Mouse (Mus musculus): ENCODE data around the gene Olfr1291-ps1.

Olfr1291-ps1 gene

GRCm38 (mm10) chr2:111496880-111497279 lies at the start of gene Olfr1291-ps1:
Gene Olfr1291-ps1 (plus strand): TSS chr2:111497180.
- no peak for DNase-seq

GRCm38 (mm10) chr2:111448842-111449241 lies 48.1 kb upstream of the Olfr1291-ps1 start, which contains the start of gene Olfr1287:
Gene Olfr1287 (plus strand): TSS chr2:111449142.
- DNase-seq: no peak

GRCm38 (mm10) chr2:111473801-111474200 lies 23.2 kb upstream of the Olfr1291-ps1 start, which contains the start of gene Olfr1288:
Gene Olfr1288 (plus strand): TSS chr2:111474101.
- DNase-seq: no peak

GRCm38 (mm10) chr2:111480519-111480918 lies 16.5 kb upstream of the Olfr1291-ps1 start, which contains the start of gene Olfr1289:
Gene Olfr1289 (plus strand): TSS chr2:111480819.
- no peak for DNase-seq

GRCm38 (mm10) chr2:111493729-111494128 lies 3.3 kb upstream of the Olfr1291-ps1 start, which contains the start of gene Olfr1290:
Gene Olfr1290 (minus strand): TSS chr2:111493829.
- no peak for DNase-seq

GRCm38 (mm10) chr2:111517451-111517850 lies 20.5 kb downstream of the Olfr1291-ps1 start:
- DNase-seq: no peak

- DNase-seq: no peak
Observed at GRCm38 (mm10) chr2:111524903-111525302, 27.9 kb downstream of the Olfr1291-ps1 start, which contains the start of gene Olfr1293-ps. Gene Olfr1293-ps (plus strand): TSS chr2:111525203.

GRCm38 (mm10) chr2:111540191-111540590 lies 43.2 kb downstream of the Olfr1291-ps1 start, which contains the start of gene Olfr1294:
Gene Olfr1294 (minus strand): TSS chr2:111540291.
- DNase-seq: no peak

All from right cerebral cortex, postnatal 14 days (tissue).